Mouse (Mus musculus) gastrocnemius, adult 18-20 months (tissue): ENCODE results near the gene Kcnk6. TPM values are rescaled to one million over a fixed set of nuclear protein-coding genes. Genes with fewer than 3 reads are reported as not detected.

Experiments
- DNase-seq: peaks from one replicate; pipeline ENCODE4 v3.0.0; 2021; ENCODE audit warnings: low spot score
- long read RNA-seq, 2 experiments: library from polyadenylated mRNA; stranded (forward); transcript quantifications; one replicate each; pipeline ENCODE4 v2.0.0; 2021
- total RNA-seq, 2 experiments: library from RNA; stranded (reverse); gene quantifications; 2 replicates each; pipeline ENCODE4 v1.2.3; 2021

The Kcnk6 gene
- under 1 TPM; 0.71 to 0.93 TPM for total RNA-seq
- long read RNA-seq, experiment 1: 0 reads
- long read RNA-seq, experiment 2, full-length matches to known transcripts: 1 of 1 reads
- long read RNA-seq, experiment 2, partial matches to known transcripts: 0 of 1 reads
- long read RNA-seq, experiment 2, other reads (novel, unspliced or antisense): 0 of 1 reads

GRCm38 (mm10) chr7:29232247-29233013, at the start of gene Kcnk6:
Kcnk6 (minus strand) TSS chr7:29232515.
- DNase-seq: peak; percentile 43

- no peak for DNase-seq
Observed at GRCm38 (mm10) chr7:29281201-29282073, 49.1 kb upstream of the Kcnk6 start, which contains the start of gene Spint2. Spint2 (minus strand) TSS chr7:29281912.

- DNase-seq: no peak
Observed at GRCm38 (mm10) chr7:29280801-29281200, 48.5 kb upstream of the Kcnk6 start.

- no peak for DNase-seq
Observed at GRCm38 (mm10) chr7:29279924-29280323, 47.6 kb upstream of the Kcnk6 start.

- no peak for DNase-seq
Observed at GRCm38 (mm10) chr7:29279261-29279660, 46.9 kb upstream of the Kcnk6 start.

GRCm38 (mm10) chr7:29277510-29277909, 45.2 kb upstream of the Kcnk6 start:
- no peak for DNase-seq

GRCm38 (mm10) chr7:29276715-29277114, 44.4 kb upstream of the Kcnk6 start:
- DNase-seq: no peak

- DNase-seq: no peak
Observed at GRCm38 (mm10) chr7:29271687-29272465, 39.6 kb upstream of the Kcnk6 start.

- no peak for DNase-seq
Observed at GRCm38 (mm10) chr7:29270445-29270844, 38.1 kb upstream of the Kcnk6 start.

- DNase-seq: no peak
Observed at GRCm38 (mm10) chr7:29266931-29267330, 34.6 kb upstream of the Kcnk6 start.

- no peak for DNase-seq
Observed at GRCm38 (mm10) chr7:29265636-29266035, 33.3 kb upstream of the Kcnk6 start.

GRCm38 (mm10) chr7:29263831-29264230, 31.5 kb upstream of the Kcnk6 start:
- no peak for DNase-seq

GRCm38 (mm10) chr7:29262151-29262550, 29.8 kb upstream of the Kcnk6 start:
- peak; percentile 16 for DNase-seq

- DNase-seq: no peak
Observed at GRCm38 (mm10) chr7:29259781-29260730, 27.7 kb upstream of the Kcnk6 start.

GRCm38 (mm10) chr7:29257368-29257767, 25.1 kb upstream of the Kcnk6 start:
- no peak for DNase-seq

- DNase-seq: no peak
Observed at GRCm38 (mm10) chr7:29255875-29256274, 23.6 kb upstream of the Kcnk6 start.

- no peak for DNase-seq
Observed at GRCm38 (mm10) chr7:29253842-29254241, 21.5 kb upstream of the Kcnk6 start.

- no peak for DNase-seq
Observed at GRCm38 (mm10) chr7:29251166-29251565, 18.9 kb upstream of the Kcnk6 start.

- no peak for DNase-seq
Observed at GRCm38 (mm10) chr7:29248261-29248841, 16.0 kb upstream of the Kcnk6 start, which contains the start of gene 2200002D01Rik. 2200002D01Rik (minus strand) TSS chr7:29248466.

GRCm38 (mm10) chr7:29247706-29248105, 15.4 kb upstream of the Kcnk6 start:
- DNase-seq: no peak
